Mouse (Mus musculus) cerebellum, adult (tissue): ENCODE measurements around the gene Tmem59.

Source experiments
- ATAC-seq: cut with Nextera tagmentation; 2 replicates; pipeline ENCODE4 v1.9.2; 2017; ENCODE audit warnings: mild to moderate bottlenecking, moderate library complexity, mixed read lengths; ENCODE audit not compliant: insufficient number of reproducible peaks, low FRiP score, low TSS enrichment

Gene Tmem59

DNA sequence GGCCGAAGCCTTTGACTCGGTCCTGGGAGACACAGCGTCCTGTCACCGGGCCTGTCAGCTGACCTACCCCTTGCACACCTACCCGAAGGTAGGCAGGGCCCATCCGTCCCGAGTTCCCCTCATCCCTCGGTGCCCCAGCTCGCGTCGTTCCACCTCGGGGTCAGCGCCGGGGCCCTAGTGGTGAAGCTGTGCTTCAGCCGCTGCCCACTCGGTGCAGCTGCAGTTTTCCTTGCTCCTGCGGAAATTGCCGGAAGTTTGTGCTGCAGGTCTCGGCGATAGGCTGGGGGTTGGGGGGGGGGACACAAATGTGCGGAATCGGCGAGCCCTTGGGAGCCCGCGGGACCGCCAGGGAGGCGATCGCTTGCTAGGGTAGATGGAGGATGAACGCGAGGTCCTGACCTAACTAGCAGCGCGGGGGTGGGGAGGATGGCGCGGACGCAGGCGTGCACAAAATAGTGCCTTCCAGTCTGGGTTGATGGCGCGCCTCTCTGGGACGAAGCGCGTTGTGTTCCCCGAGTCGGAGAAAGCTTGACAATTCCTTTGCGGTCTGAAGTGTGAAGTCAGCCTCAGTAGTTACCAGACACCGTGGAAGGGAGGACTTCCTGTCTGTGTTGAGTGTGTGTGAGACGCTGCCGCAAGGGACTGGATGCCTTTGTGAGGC is 761 bp downstream of the Tmem59 start, which contains the start of gene Tceanc2:
Gene Tceanc2 (minus strand): TSS at position 287 of the 661 bp plus-strand sequence.
- ATAC-seq: peak; percentile 61

DNA sequence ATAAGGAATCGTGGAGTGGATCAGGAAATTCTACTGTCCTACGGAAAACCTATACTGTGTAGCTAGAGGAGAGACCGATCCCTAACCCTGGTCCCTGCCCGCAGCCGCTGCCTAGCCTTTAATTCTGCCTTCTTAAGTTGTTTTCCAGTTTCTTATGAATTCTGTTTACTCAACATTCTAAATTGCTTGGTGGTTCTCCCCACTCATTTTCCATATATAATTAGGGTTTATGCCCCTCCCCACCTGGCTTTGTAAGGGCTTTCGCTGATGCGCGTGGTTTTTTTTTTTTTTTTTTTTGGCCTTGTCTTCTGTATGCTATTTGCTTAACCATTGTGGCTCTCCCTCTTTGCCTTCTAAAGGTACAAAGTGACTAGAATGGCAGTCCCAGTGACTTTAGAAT is 1.4 kb downstream of the Tmem59 start:
- no peak for ATAC-seq

DNA sequence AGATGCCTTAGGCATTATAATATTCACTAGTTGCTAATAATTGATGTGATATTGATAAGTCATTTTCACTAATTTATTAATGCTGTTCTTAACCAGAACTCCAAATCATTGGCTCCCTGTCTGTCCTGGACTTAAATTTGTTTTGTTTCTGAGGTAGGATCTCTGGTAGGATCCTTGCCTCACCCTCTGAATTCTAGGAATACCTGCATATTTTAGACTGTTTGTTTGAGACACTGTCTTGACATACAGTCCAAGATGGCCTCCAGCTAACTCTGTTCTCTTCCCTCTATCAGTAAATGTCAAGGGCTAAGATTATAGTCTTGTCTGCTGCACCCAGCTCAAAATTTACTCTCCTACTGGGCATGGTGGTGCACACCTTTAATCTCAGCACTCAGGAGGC is 2.5 kb downstream of the Tmem59 start:
- ATAC-seq: no peak

DNA sequence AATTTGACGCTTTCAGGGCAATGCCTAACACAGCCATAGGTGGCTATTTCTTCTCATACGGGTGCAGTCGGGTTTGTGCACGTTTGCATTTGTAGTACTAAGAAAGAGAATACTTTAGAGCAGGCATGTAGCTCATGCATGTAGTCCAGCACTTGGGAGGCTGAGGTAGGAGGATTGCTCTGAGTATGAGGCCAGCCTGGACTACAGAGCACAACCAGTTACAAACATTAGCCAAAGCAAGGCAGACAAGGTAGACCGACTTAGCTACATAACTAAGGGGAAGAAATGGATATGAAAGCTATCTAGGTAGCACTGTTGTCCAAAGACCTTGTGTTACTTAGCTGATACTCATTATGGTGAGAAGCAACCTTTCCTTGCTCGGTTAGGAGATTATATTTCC is 3.7 kb downstream of the Tmem59 start:
- ATAC-seq: no peak

DNA sequence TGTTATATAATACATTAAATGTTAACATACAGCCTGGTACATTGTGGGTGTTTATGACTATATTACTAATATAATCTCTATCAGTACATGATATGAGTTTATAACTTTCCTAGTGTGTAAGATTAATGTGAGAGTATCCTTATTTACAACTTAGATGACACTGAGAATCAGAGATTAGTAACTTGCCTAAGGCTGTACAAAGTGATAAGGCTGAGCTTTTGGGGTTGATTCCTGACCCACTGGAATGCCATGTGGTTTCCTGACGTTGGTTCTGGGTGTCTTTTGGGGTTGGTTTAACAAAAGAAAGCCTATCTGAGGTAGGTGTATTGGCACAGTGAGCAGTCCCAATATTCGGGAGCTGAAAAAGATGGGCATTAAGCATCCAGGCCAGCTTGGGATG is 4.6 kb downstream of the Tmem59 start:
- no peak for ATAC-seq

DNA sequence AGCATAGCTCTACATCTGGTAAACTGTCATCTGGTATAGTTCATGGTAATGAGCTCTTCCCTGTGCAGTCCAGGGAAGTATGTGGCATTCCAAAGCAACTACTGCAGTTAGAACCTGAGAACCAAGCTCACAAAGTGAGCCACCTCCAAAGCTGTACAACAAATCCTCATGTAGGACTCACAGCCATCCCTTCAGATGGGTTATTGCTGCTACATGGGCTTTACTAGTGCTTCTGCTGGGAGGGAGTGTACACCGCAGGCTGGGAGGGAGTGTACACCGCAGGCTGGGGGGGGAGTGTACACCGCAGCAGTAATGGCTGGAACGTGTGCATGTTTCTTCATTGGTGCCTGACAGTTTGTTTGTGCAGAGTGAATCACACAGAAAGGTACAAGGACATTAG is 5.0 kb downstream of the Tmem59 start:
- ATAC-seq: no peak

DNA sequence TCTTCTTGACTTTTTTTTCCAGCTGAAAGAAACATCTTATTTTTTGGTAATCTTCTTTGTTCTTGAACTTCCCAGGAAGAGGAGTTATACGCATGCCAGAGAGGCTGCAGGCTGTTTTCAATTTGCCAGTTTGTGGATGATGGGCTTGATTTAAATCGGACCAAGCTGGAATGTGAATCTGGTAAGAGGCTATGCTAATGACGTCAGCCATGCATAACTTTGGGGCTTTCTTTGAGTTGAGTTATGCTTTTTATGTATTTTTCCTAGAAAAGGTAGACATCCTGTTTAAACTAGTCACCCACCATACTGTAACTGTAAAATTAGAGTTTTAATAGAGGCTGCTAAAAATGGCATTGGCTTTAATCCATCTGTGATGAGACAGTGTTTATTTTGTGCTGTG is 7.5 kb downstream of the Tmem59 start:
- ATAC-seq: no peak

DNA sequence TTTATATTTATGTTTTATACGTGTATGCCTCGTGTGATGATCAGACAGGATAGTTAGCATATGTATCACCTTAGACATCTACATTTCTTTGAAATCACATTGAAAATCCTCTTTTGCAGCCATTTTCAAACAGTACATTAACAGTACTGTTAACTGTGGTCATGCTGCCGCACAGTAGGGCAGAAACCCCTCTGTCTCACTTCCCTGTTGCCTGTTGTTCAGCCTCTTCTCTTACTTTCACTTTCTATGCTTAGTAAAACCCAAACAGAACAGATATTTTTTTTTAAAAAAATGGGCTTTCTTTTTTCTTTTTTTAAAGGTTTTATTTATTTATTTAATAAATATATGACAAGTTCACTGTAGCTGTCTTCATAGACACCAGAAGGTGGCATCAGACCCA is 15.6 kb downstream of the Tmem59 start:
- no peak for ATAC-seq

DNA sequence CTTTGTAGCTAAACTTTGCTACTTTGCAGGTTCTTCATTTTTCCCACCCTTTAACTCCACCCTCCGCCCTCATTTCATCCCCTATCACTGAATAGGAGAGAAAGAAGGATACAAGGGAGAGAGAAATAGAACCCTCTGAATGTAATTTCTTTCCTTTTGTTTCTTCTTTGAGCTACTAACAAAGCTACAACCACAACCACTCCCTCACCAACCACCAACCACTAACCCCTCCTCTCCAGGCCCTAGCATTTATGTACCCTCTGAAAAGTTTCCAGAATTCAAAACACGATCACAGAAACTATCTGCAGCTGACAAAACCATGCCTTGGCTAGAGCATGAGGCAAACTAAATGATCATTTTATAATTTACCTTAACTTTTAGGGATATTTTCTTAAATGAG is 18.3 kb downstream of the Tmem59 start:
- no peak for ATAC-seq

DNA sequence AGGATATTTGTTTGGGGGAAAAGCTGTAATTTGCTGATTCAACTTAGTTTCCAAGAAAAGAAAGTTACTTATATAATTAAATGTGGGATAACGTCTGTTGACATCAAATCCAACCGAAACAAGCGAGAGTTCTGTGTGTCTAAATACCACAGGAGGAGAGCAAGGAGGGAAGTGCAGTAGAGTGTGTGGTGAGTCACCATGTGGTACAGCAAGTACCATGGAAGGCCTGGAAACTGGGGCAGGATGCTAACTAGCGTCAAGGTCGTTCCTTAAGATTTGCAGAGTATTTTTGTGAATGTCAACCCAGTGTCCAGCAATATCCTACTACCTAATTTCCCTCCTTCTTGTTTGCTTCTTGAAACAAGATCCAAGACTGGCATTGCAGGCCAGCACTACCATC is 19.9 kb downstream of the Tmem59 start:
- no peak for ATAC-seq

DNA sequence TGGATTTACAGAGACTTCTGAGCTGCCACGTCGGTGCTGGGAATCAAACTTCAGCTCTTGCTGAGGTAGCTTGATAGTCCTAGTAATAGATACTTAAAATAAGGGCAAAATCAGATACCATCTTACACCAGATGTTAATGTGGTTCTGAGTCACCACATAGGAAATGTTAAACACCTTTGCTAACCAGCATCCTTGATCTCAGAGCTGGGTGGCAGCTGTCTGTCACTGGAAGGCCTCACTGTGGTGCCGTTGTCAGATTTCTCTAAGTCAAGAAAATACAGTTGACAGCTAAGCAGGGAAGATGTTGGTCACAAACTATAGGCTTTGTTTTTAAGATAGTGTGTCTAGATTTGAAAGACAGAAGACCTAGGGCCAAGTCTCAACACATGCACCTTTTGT is 23.6 kb downstream of the Tmem59 start:
- no peak for ATAC-seq

DNA sequence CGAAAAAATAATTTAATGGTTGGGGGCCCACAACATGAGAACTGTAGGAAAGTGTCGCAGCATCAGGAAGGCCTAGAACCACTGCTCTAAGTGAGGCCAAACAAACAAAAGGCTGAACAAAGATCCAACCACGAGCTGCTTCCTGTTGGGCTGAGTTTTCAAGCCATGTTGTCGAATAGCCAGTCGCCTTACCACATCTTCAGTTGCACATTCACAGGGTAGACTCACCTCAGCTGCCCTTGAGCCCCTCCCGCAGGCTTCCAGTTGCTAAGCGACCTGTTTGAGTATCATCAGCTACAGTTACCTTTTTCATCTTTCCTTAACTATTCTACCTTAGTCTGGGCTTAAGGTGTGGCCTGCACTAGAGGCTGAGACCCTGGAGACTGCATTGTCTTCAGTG is 24.8 kb downstream of the Tmem59 start:
- no peak for ATAC-seq

DNA sequence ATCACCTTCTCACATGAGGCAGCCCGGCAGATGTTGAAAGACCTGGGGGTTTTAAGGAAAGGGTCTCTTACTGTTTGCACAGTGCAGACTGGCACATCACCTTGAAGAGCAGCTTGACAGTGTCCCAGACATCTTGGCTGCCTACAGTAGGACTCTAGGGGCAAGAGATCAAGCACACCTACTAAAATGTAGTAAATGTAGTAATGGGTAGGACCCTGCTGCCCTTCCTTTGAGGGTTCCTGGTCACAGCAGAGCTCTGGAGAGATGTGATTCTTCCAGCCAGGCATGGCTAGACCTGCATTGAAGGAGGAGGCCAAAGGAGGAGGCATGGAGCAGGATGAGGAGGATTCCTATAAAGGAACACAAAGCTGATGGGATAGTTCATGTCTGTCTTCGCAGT is 28.8 kb downstream of the Tmem59 start:
- no peak for ATAC-seq

DNA sequence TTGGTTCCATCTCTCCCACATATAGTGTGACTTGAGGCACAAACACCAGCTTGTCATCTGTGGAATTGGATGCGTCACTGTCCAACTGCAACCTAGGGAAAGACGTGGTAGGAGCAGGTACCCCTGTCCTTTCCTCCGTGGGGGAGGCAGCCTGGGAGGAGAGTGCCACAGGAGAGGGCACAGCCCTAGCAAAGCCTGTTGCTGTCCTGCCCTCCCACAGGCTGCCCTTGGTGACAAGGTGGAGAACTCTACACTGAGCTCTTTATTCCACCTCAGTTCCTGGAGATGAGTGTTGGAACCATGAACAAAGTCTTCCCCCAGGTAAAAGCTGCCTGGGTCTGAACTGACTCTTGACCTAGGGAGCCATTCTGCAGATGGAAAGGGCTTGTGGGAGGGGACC is 30.7 kb downstream of the Tmem59 start, which contains the start of gene Ldlrad1:
Gene Ldlrad1 (plus strand): TSS at position 301 of the 400 bp plus-strand sequence.
- ATAC-seq: no peak

DNA sequence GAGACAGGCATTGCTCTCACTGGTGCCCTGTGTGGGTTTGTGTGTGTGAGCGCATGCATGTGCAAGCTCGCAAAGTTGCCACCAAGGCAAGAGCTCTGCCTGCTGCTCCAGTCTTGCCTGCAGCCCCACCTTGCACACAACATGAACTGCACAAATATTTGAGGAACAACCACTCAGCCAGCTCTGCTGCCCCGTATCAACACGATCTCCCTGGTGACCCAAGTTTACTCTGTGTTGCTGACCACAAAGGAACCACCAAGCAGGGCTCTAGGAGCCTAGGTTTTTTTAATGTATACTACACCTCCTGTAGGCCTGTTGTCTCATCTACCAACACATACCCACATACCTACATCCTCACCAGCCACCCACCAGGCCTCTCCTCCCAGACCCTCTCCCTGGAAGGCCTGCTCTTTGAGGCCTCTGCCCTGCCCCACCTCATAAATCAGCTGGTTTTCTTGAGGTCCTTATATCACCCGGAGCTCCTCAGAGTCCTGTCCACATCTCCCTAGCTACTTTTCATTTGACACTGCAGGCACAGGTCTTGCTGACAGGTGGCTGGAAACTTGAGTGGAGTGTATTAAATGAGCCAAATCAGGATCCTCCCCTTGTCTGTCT is 32.4 kb downstream of the Tmem59 start:
- no peak for ATAC-seq

DNA sequence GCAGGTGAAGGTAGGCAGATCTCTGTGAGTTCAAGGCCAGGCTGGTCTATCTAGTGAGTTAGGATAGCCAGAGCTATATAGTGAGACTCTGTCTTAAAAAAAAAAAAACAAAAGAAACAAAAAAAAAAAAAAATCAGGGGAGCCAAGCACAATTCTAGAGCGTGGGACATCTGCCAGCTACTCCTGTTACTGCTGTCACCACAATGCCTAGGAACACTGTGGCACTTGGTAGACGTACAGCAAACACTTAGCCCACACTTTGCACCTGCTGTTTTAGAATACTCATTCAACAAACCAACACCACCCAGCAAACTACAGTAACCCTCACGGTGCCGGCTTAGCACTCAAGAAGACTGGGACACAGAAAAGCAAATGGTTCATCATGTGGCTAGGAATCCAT is 33.3 kb downstream of the Tmem59 start:
- no peak for ATAC-seq

DNA sequence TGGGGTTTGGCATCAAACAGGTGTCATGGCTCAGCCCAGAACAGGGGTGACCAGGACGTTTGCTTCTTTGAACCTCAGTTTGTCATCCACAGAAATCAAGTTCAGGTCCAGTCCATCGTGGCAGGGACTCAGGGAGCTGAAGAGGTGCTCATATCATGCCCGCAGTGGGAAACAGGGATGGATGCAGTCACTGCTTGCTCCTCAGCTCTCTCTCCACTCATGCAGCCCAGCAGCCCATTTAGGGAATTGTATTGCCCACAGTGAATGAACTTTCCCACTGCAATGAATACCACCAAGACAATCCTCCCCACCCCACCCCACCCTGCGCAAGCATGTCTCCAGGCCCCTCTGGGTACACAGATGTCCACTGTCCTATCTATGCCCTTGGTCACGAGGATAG is 33.7 kb downstream of the Tmem59 start:
- ATAC-seq: no peak

DNA sequence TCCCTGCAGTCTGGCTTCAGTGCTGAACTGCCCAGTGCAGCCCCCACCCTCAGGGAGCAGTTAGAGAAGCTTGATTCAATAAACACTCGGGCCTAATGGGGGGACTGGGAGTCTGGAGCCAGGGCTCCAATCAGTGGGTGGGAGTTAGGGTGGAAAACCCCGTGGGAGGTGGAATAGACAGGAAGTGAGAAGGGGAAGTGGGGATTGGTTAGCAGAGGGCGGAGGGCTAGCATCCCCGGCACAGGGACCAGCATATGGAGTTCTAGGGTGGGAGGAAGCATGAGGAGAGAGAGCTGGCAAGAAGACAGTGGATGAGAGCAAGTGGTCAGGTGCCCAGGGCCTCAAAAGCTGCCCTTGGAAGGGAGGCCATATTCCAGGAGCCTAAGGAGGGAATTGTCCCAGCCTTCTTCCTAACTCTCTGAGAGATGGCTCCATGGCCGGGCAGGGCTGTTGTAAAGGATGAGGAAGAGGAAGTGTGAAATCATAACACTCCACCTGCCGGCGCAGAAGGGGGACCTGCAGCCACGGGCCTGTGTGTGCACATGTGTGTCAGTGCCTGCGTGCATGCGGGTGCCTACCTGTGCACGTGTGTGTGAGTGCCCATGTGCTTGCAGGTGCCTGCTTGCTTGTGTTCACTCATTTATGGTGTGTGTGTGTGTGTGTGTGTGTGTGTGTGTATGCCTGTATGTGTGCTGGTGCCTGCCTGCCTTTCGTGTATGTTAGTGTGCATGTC is 35.2 kb downstream of the Tmem59 start:
- no peak for ATAC-seq

DNA sequence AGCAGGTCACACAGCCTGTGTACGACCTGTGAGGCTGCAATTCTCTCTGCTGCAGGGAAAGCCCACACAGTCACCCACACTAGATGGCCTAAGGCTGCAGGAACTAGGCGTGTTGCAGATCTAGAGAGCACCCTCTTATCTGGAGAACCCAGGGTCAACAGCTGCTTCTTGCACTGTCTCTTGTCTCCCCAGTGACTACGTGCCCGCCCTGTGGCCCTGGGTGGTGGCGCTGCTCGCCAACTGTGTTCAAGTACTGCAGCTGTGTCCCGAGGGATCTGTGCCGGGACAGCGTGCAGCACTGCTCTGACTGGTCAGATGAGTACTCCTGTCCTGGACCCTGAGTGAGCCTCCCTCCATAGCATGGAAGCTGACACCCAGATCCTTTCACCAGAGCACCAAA is 39.4 kb downstream of the Tmem59 start:
- ATAC-seq: no peak

DNA sequence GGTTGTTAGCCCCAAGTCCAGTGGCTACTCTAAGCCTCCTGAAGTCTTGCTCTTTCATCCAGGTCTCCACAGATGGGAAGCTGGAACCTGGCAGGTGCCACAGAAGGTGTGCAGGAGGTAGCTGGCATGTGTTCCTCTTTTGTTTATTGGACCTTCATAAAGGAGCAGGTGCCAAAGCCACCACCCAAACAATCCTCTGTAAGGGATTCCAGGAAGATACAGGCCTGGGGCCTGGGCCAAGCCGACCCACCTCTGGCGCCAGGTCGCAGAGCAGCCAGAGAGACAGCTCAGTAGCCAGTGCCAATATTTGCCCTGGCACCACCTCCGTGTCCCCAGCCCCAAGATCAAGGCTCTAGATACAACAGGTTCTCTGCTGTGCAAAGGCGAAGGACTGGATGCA is 43.3 kb downstream of the Tmem59 start:
- ATAC-seq: no peak
